Mouse (Mus musculus) midbrain, postnatal 0 days (tissue): ENCODE results near the gene Hic2. TPM values are rescaled to one million over a fixed set of nuclear protein-coding genes. Genes with fewer than 3 reads are reported as not detected.

Source experiments
- ATAC-seq: fragments of 200-750 bp; cut with Nextera tagmentation; 2 replicates; pipeline ENCODE4 v1.8.0; 2017; ENCODE audit warnings: moderate number of reproducible peaks, mild to moderate bottlenecking, moderate TSS enrichment, moderate library complexity; ENCODE audit not compliant: low FRiP score
- DNase-seq: peaks from one replicate; pipeline ENCODE4 v3.0.0-alpha.2; 2015; ENCODE audit warnings: low spot score
- H3K27ac ChIP-seq: fragments of 300-500 bp; sonication (generic); 2 replicates; pipeline ENCODE4 v1.5.1; 2014; ENCODE audit warnings: low read depth, mild to moderate bottlenecking, low read length, mixed read lengths
- H3K27me3 ChIP-seq: fragments of 300-500 bp; sonication (generic); 2 replicates; pipeline ENCODE4 v1.6.1; 2014; ENCODE audit warnings: low read length, control low read depth, mixed read lengths; ENCODE audit not compliant: insufficient read depth
- H3K36me3 ChIP-seq: fragments of 300-500 bp; sonication (generic); 2 replicates; pipeline ENCODE4 v1.6.1; 2014; ENCODE audit warnings: low read length, control low read depth, mixed read lengths; ENCODE audit not compliant: insufficient read depth
- H3K4me1 ChIP-seq: fragments of 300-500 bp; sonication (generic); 2 replicates; pipeline ENCODE4 v1.6.1; 2014; ENCODE audit warnings: mild to moderate bottlenecking, control low read depth, antibody characterized with exemption, low read length, mixed read lengths; ENCODE audit not compliant: insufficient read depth
- H3K4me2 ChIP-seq: fragments of 300-500 bp; sonication (generic); 2 replicates; pipeline ENCODE4 v1.6.1; 2014; ENCODE audit warnings: low read depth, mild to moderate bottlenecking, low read length, mixed read lengths; ENCODE audit not compliant: poor library complexity, severe bottlenecking
- H3K4me3 ChIP-seq: fragments of 300-500 bp; sonication (generic); 2 replicates; pipeline ENCODE4 v1.5.1; 2014; ENCODE audit warnings: low read depth, mild to moderate bottlenecking, low read length, moderate library complexity
- H3K9ac ChIP-seq: fragments of 300-500 bp; sonication (generic); replicated peaks from 2 replicates; pipeline ENCODE4 v1.6.1; 2014; ENCODE audit warnings: mild to moderate bottlenecking, low read length, moderate library complexity, mixed read lengths; ENCODE audit not compliant: poor library complexity, severe bottlenecking
- H3K9me3 ChIP-seq: fragments of 300-500 bp; sonication (generic); 2 replicates; pipeline ENCODE4 v1.6.1; 2016; ENCODE audit warnings: low read length, control low read depth
- CTCF ChIP-seq: IDR thresholded peaks from 2 replicates; pipeline ENCODE4 v1.5.1; 2016; ENCODE audit warnings: antibody characterized with exemption, mild to moderate bottlenecking
- WGBS: fragments of 180-500 bp; shearing (Covaris S2); extraction: QIAGEN DNeasy Blood & Tissue Kit; methylation state at CpG from one replicate; pipeline ENCODE4 v1.1.7; 2014; 5-methylcytosine and 5-hydroxymethylcytosine counted together
- polyA plus RNA-seq: library from polyadenylated mRNA; unstranded; fragments of >200 nt; fragmentation: Nextera tagmentation; extraction: Ambion mirVana; gene quantifications from 2 replicates; pipeline ENCODE4 v1.2.1, GENCODE M21; 2015
- total RNA-seq: library from RNA; depleted of rRNA; stranded (reverse); fragments of >200 nt; gene quantifications from 2 replicates; pipeline ENCODE4 v1.2.3, GENCODE M21; 2014

Gene Hic2
- total and polyA plus RNA-seq, 2 experiments from 2014 or later, result 5.4 to 13.8 TPM

DNA sequence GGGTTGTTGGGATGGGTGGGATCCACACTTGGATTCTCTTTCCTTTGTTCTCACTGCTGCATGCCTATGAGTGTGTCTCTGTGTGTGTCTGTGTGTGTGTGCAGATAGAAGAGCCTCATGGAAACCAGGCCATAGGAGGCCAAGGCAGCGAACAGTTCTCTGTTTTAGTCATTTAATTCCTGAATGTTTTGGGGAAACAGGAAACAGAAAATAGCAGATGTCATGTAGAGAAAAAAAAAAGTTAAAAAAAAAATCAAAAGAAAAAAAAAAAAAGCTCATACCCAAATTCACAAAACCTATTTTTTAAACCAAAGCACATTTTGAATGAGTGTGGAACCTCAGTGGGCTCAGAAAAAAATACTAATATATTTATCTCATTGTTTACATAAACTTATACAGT lies 28.0 kb downstream of the Hic2 start:
- TF ChIP-seq CTCF, result no peak
- WGBS, result 84% methylated on average over 1 of the region's 1 CpGs
- H3K9ac ChIP-seq, result no peak overlapping the region
- ATAC-seq (no peak), DNase-seq (no peak)
- no peak overlapping the region for H3K4me3 ChIP-seq
- no peaks in the 10 kb centered on the region for H3K27me3 ChIP-seq
- H3K4me1 ChIP-seq, result no peaks in the 10 kb centered on the region
- H3K9me3 ChIP-seq, result no peaks in the 10 kb centered on the region
- peaks cover 29% of the 10 kb centered on the region for H3K36me3 ChIP-seq
- no peak overlapping the region for H3K27ac ChIP-seq
- no peak overlapping the region for H3K4me2 ChIP-seq

DNA sequence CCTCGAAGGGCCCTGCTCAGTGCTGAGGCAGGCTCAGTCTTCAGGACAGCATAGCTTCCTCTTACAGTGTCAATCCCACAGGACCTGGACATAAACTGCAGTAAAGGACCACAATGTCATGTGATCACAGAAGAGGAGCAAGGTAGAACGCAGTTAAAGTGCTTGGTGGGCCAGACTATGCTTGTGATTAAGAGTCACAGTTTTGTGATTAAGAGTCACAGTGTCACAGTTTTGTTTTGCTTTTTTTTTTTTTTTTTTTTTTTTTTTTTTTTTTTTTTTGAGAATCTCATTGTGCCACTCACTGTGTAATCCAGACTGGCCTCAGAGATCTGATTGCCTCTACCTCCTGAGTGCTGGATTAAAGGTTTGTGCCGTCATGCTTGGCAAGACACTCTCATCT lies 32.7 kb downstream of the Hic2 start:
- TF ChIP-seq CTCF, result no peak
- no peak overlapping the region for H3K4me3 ChIP-seq
- 0 out of 2 replicates have a peak, but pooled peaks cover 2% of the 10 kb centered on the region for H3K36me3 ChIP-seq
- DNase-seq (no peak), ATAC-seq (no peak)
- WGBS, result 68% methylated on average over 3 of the region's 3 CpGs
- H3K4me2 ChIP-seq, result no peak overlapping the region
- no peak overlapping the region for H3K9ac ChIP-seq
- H3K27me3 ChIP-seq, result no peaks in the 10 kb centered on the region
- no peaks in the 10 kb centered on the region for H3K4me1 ChIP-seq
- H3K9me3 ChIP-seq, result no peaks in the 10 kb centered on the region
- no peak overlapping the region for H3K27ac ChIP-seq

GRCm38 (mm10) chr16:17267937-17268336 lies 34.6 kb downstream of the Hic2 start:
- H3K36me3 ChIP-seq, result no peaks in the 10 kb centered on the region
- DNase-seq (no peak), ATAC-seq (no peak)
- no peak overlapping the region for H3K4me3 ChIP-seq
- no peaks in the 10 kb centered on the region for H3K4me1 ChIP-seq
- H3K27me3 ChIP-seq, result no peaks in the 10 kb centered on the region
- no peak overlapping the region for H3K27ac ChIP-seq
- no peak for TF ChIP-seq CTCF
- 78% methylated on average over 5 of the region's 5 CpGs for WGBS
- H3K9me3 ChIP-seq, result no peaks in the 10 kb centered on the region
- no peak overlapping the region for H3K9ac ChIP-seq
- H3K4me2 ChIP-seq, result no peak overlapping the region

- ATAC-seq, result no peak
- no peak for DNase-seq
- WGBS, result 93% methylated on average over 5 of the region's 5 CpGs
- no peak for TF ChIP-seq CTCF
- no peaks in the 10 kb centered on the region for H3K9me3 ChIP-seq
- H3K9ac ChIP-seq, result no peak overlapping the region
- H3K27ac ChIP-seq, result no peak overlapping the region
- H3K27me3 ChIP-seq, result no peaks in the 10 kb centered on the region
- no peaks in the 10 kb centered on the region for H3K4me1 ChIP-seq
- H3K4me3 ChIP-seq, result no peak overlapping the region
- no peak overlapping the region for H3K4me2 ChIP-seq
- H3K36me3 ChIP-seq, result no peaks in the 10 kb centered on the region
These were observed 36.5 kb downstream of the Hic2 start for GRCm38 (mm10) chr16:17269872-17270271.

GRCm38 (mm10) chr16:17271124-17271523 lies 37.8 kb downstream of the Hic2 start:
- no peak overlapping the region for H3K4me3 ChIP-seq
- H3K4me2 ChIP-seq, result no peak overlapping the region
- no peak overlapping the region for H3K27ac ChIP-seq
- DNase-seq (no peak), ATAC-seq (no peak)
- no peaks in the 10 kb centered on the region for H3K36me3 ChIP-seq
- TF ChIP-seq CTCF, result peak; percentile 53
- no peak overlapping the region for H3K9ac ChIP-seq
- no peaks in the 10 kb centered on the region for H3K27me3 ChIP-seq
- H3K4me1 ChIP-seq, result no peaks in the 10 kb centered on the region
- H3K9me3 ChIP-seq, result no peaks in the 10 kb centered on the region
- 76% methylated on average over 4 of the region's 4 CpGs for WGBS

- Histone ChIP-seq H3K9ac (no peak overlapping the region), H3K36me3 (no peaks in the 10 kb centered on the region), H3K4me2 (no peak overlapping the region), H3K27me3 (no peaks in the 10 kb centered on the region), H3K4me3 (no peak overlapping the region), H3K9me3 (no peaks in the 10 kb centered on the region), H3K27ac (no peak overlapping the region), H3K4me1 (no peaks in the 10 kb centered on the region)
- ATAC-seq (no peak), DNase-seq (no peak)
- 78% methylated on average over 6 of the region's 6 CpGs for WGBS
- no peak for TF ChIP-seq CTCF
These were observed 38.5 kb downstream of the Hic2 start for GRCm38 (mm10) chr16:17271856-17272255.
